Mouse (Mus musculus) duodenum, adult 2 months (tissue): ENCODE results near the gene Lce1i. TPM values are rescaled to one million over a fixed set of nuclear protein-coding genes. Genes with fewer than 3 reads are reported as not detected.

ENCODE experiments used
- polyA plus RNA-seq: library from polyadenylated mRNA; depleted of rRNA; stranded (reverse); fragments of >200 nt; gene quantifications from 2 replicates; pipeline ENCODE4 v1.2.3, GENCODE M21; 2012; ENCODE audit warnings: low replicate concordance; rRNA removed

Lce1i gene
- polyA plus RNA-seq: not detected in 2 replicates

DNA sequence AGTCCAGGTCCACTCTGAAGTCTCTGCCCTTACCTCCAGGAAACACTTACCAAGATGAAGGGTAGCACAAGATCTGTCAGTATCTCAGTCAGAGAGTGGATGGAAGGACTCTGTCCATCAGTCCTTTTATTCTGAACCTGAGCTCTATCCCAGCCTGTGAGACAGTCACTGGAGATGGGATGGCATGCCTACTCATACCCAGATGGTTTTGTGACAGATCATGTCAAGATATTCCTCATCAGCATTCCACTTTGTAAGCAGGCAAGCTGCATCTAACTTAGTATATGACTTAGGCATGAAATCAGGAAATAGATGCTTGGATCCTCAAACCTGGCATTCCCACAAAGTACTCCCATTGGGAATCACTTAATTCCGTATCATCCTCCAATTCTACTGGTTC is at the start of gene Lce1i:
Gene Lce1i, minus strand, starts transcription at position 101 of the 400 bp plus-strand sequence.

DNA sequence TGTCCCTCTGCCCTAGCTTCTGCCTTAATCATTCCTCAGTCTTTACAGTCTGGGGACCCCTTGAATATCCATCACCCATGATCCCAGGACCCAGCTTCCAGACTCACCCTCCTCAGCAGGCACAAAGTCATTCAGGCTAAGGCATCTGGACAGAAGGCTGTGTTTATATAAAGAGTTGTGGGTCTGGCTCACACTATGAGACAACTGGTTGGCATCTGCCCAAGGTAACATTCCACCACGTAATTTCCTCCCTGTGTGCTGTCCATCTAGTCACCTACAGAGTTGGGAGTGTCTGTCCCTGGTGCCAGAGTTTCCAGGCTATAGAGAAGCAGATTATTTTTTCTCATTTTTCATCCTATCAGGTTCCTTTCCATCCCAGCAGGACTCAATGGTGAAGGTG is 48.4 kb upstream of the Lce1i start, which contains the start of gene Kprp:
Gene Kprp, minus strand, starts transcription at position 140 of the 400 bp plus-strand sequence.

DNA sequence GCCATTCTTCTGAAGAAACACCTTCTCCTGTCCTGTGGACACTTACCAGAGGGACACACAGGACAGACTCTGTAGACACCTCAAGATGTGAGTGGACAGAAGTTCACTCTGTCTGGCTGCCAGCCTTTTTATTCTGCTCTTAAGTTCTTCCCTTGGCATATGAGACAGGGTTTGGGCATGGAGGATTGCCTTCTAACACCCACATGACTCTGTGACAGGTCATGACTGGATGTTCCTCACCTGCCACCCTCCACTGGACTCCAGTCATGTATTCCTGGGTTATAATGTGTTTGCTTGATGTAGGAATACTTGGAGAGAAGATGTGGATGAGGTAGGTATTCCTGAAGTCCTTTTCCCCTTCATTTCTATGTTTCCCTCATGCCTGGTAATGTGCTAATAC is 29.1 kb upstream of the Lce1i start, which contains the start of gene Lce1k:
Gene Lce1k, minus strand, starts transcription at position 101 of the 400 bp plus-strand sequence.

DNA sequence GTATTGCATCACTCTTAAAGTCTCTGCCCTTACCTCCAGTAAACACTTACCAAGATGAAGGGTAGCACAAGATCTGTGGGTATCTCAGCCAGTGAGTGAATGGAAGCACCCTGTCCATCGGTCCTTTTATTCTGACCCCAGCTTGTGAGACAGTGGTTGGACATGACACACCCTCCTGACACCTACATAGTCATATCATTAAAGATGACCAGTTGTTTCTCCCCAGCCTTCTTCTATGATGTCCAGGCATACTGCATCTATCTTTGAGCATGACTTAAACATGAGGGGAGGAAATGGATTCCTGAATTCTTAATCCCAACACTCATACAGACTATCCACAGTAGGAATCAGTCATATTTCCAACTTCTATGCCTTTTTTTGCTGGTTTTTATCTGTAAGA is 11.7 kb upstream of the Lce1i start, which contains the start of gene Lce1j:
Gene Lce1j, minus strand, starts transcription at position 101 of the 400 bp plus-strand sequence.

DNA sequence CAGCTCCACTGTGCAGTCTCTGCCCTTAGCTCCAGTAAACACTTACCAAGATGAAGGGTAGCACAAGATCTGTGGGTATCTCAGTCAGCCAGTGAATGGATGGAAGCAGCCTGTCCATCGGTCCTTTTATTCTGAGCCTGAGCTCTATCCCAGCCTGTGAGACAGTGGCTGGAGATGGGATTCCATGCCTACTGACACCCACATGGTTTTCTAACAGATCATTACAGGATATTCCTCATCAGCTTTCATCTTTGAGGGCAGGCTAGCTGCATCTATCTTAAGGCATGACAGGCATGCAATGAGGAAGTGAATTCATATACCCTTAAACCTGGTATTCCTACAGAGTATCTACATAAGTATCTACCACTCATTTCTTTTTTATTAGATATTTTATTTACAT is 13.7 kb downstream of the Lce1i start, which contains the start of gene Lce1h:
Gene Lce1h, minus strand, starts transcription at position 101 of the 400 bp plus-strand sequence.

DNA sequence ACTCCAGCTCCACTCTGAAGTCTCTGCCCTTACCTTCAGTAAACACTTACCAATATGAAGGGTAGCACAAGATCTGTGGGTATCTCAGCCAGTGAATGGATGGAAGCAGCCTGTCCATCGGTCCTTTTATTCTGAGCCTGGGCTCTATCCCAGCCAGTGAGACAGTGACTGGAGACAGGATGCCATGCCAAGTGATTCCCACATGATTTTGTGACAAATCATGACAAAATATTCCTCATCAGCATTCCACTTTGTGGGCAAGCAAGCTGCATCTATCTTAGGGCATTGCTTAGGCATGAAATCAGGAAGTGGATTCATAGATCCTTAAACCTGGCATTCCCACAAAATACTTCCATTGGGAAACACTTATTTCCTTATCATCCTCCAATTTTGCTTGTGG is 26.5 kb downstream of the Lce1i start, which contains the start of gene Lce1g:
Gene Lce1g, minus strand, starts transcription at position 101 of the 400 bp plus-strand sequence.

DNA sequence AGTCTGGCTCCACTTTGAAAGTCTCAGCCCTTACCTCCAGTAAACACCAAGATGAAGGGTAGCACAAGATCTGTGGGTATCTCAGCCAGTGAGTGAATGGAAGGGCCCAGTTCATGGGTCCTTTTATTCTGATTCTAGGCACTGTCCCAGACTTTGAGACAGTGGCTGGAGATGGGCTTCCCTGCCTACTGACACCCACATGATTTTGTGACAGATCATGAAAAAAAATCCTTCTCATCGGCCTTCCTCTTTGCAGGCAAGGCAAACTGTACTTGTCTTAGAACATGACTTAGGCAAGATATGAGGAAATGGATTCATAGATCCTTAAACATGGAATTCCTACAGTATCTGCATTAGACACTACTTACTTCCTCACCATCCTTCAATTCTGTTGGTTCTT is 39.7 kb downstream of the Lce1i start, which contains the start of gene Gm38119:
Gene Gm38119, minus strand, starts transcription at position 101 of the 400 bp plus-strand sequence.

Other genes starting within 250 kb of the Lce1i start
- gene 2310046K23Rik, start 244.4 kb downstream of the Lce1i start, polyA plus RNA-seq: not detected in 2 replicates
- not detected in 2 replicates for gene Ivl, start 205.2 kb downstream of the Lce1i start, polyA plus RNA-seq
- gene Smcp, start 189.9 kb downstream of the Lce1i start, polyA plus RNA-seq: 0.26 TPM in 1 of 2 replicates, not detected in the other
- gene 2210017I01Rik, start 171.4 kb downstream of the Lce1i start, polyA plus RNA-seq: not detected in 2 replicates
- gene Lce6a, start 157.2 kb downstream of the Lce1i start, polyA plus RNA-seq: not detected in 2 replicates
- gene Lce1a1, start 130.6 kb downstream of the Lce1i start, polyA plus RNA-seq: not detected in 2 replicates
- gene Lce1b, start 122.0 kb downstream of the Lce1i start, polyA plus RNA-seq: 0.19 TPM in 1 of 2 replicates, not detected in the other
- gene Lce1a2, start 108.6 kb downstream of the Lce1i start, polyA plus RNA-seq: not detected in 2 replicates
- gene Lce1c, start 99.7 kb downstream of the Lce1i start, polyA plus RNA-seq: 0.27 TPM in 1 of 2 replicates, not detected in the other
- gene Lce1d, start 91.7 kb downstream of the Lce1i start, polyA plus RNA-seq: not detected in 2 replicates
- gene Lce1e, start 69.8 kb downstream of the Lce1i start, polyA plus RNA-seq: not detected in 2 replicates
- 0.21 TPM in 1 of 2 replicates, not detected in the other for gene Lce1f, start 58.5 kb downstream of the Lce1i start, polyA plus RNA-seq
- not detected in 2 replicates for gene Gm38119, start 39.8 kb downstream of the Lce1i start, polyA plus RNA-seq
- gene Lce1g, start 26.6 kb downstream of the Lce1i start, polyA plus RNA-seq: not detected in 2 replicates
- not detected in 2 replicates for gene Lce1h, start 13.8 kb downstream of the Lce1i start, polyA plus RNA-seq
- gene Lce1j, start 11.6 kb upstream of the Lce1i start, polyA plus RNA-seq: not detected in 2 replicates
- gene Lce1k, start 29.0 kb upstream of the Lce1i start, polyA plus RNA-seq: not detected in 2 replicates
- not detected in 2 replicates for gene Kprp, start 48.3 kb upstream of the Lce1i start, polyA plus RNA-seq
- not detected in 2 replicates for gene Lce1l, start 72.4 kb upstream of the Lce1i start, polyA plus RNA-seq
- gene 2310050C09Rik, start 91.3 kb upstream of the Lce1i start, polyA plus RNA-seq: not detected in 2 replicates
- not detected in 2 replicates for gene Lce3a, start 147.3 kb upstream of the Lce1i start, polyA plus RNA-seq
- gene Lce3b, start 154.1 kb upstream of the Lce1i start, polyA plus RNA-seq: not detected in 2 replicates
- not detected in 2 replicates for gene Lce3c, start 165.6 kb upstream of the Lce1i start, polyA plus RNA-seq
- gene Lce3d, start 178.5 kb upstream of the Lce1i start, polyA plus RNA-seq: not detected in 2 replicates
- not detected in 2 replicates for gene Lce3e, start 188.2 kb upstream of the Lce1i start, polyA plus RNA-seq
- gene Lce3f, start 213.3 kb upstream of the Lce1i start, polyA plus RNA-seq: not detected in 2 replicates
- 0.17 TPM in 1 of 2 replicates, not detected in the other for gene Crct1, start 236.8 kb upstream of the Lce1i start, polyA plus RNA-seq
- gene Lce1m, start 240.2 kb upstream of the Lce1i start, polyA plus RNA-seq: not detected in 2 replicates